In genomic region chr1:75251112-75251970, GRCm38 (mm10) we compare ENCODE assay signal across 9 mouse cellular contexts. TPM values are rescaled to one million over a fixed set of nuclear protein-coding genes. Genes with fewer than 3 reads are reported as not detected.
DNase-seq lines count a peak whose midpoint lies in the region; ATAC-seq lines count a peak whose summit lies in the region.
"Had no signal": no experiment of that assay in that cellular context is flagged by ENCODE, and none has a peak within 500 bp of the region (broad histone marks: within the 10 kb centered on the region; RNA-seq: fewer than 3 reads in every experiment).

No protein-coding gene starts in this region.

- 6% methylated on average over 22 of the region's 22 CpGs for WGBS in forebrain, embryonic 10.5 days

- peaks cover 18% of the 10 kb centered on the region for H3K27me3 ChIP-seq in forebrain, embryonic 10.5 days (ENCODE audit: poor library complexity, severe bottlenecking)

- peak overlapping the region; percentile 21; the same call in 1 of the 2 replicates for H3K27ac ChIP-seq in forebrain, embryonic 10.5 days

- intact Hi-C loops in heart, postnatal 25 days (cut with DNase I) = loop anchor here (5.0 kb wide), 2 partner anchors 66 to 304 kb away; partner anchors contain the start of gene Dnpep
- intact Hi-C loops in left cerebral cortex, postnatal 25 days (cut with DNase I) = no loop called here

- peak; percentile 65 for ATAC-seq in megakaryocyte-erythroid progenitor cell, adult 5-6 weeks (replicated peaks; ENCODE audit: low FRiP score, low TSS enrichment, poor library complexity, severe bottlenecking)

- no peaks in the 10 kb centered on the region for H3K36me3 ChIP-seq in forebrain, embryonic 10.5 days (replicated peaks)

- peak; percentile 92 for DNase-seq in ES-CJ7 (ENCODE audit: low read depth, low spot score)
- peak; percentile 69 for DNase-seq in c-Kit-positive CD71-negative TER-119-negative erythroid progenitor cells, embryonic 14.5 days (ENCODE audit: low read depth)
- DNase-seq in forebrain, embryonic 10.5 days (ENCODE audit: extremely low spot score, low spot score) = peak; percentile 82
- DNase-seq in heart, postnatal 25 days (ENCODE audit: low spot score) = peak; percentile 51
- DNase-seq in left cerebral cortex, postnatal 25 days (ENCODE audit: low spot score in 2 of 2) = peak; percentile 70 to 76
- peak; percentile 67 for DNase-seq in right cerebral cortex, postnatal 14 days
- DNase-seq in urinary bladder, postnatal 25 days (ENCODE audit: low spot score) = peak; percentile 76

- peaks cover 32% of the 10 kb centered on the region for H3K4me1 ChIP-seq in forebrain, embryonic 10.5 days

- no peaks in the 10 kb centered on the region for H3K9me3 ChIP-seq in forebrain, embryonic 10.5 days

- H3K4me3 ChIP-seq in forebrain, embryonic 10.5 days = peak overlapping the region; percentile 41

RNA-seq across cellular contexts. Expression of gene Ptprn, which starts 13.0 kb away (rescaled TPM):
- 1.5 and 1.6 TPM in 2 replicates for polyA plus RNA-seq in forebrain, embryonic 10.5 days (2016; fragmentation: Nextera tagmentation; extraction: Ambion mirVana)
- under 1 TPM; 0.86 to 0.92 TPM for total RNA-seq in heart, postnatal 25 days (2021)
- 100 to 1,000 TPM; 491 to 494 TPM for total RNA-seq in left cerebral cortex, postnatal 25 days (2021)
- total RNA-seq in megakaryocyte-erythroid progenitor cell, adult 5-6 weeks (2014; fragmentation: Nextera tagmentation) = 0.31 TPM in 1 of 2 replicates, not detected in the other
- total RNA-seq in megakaryocyte-erythroid progenitor cell, adult 5-6 weeks (2017) = 0.08 TPM in 1 of 2 replicates, not detected in the other

RNA-seq across cellular contexts. Expression of gene Dnajb2, which starts 15.1 kb away (rescaled TPM):
- polyA plus RNA-seq in forebrain, embryonic 10.5 days (2016; fragmentation: Nextera tagmentation; extraction: Ambion mirVana) = 28.0 and 28.6 TPM in 2 replicates
- 100 to 1,000 TPM in 1 of 2 experiments, 10 to 100 TPM in 1; 90.4 to 100 TPM for total RNA-seq in heart, postnatal 25 days (2021)
- total RNA-seq in left cerebral cortex, postnatal 25 days (2021) = 10 to 100 TPM; 86.2 to 91.0 TPM
- total RNA-seq in megakaryocyte-erythroid progenitor cell, adult 5-6 weeks (2014; fragmentation: Nextera tagmentation) = 15.2 and 18.3 TPM in 2 replicates
- 14.2 and 21.7 TPM in 2 replicates for total RNA-seq in megakaryocyte-erythroid progenitor cell, adult 5-6 weeks (2017)

RNA-seq across cellular contexts. Expression of gene A630095N17Rik, which starts 19.4 kb away (rescaled TPM):
- polyA plus RNA-seq in forebrain, embryonic 10.5 days (2016; fragmentation: Nextera tagmentation; extraction: Ambion mirVana) = not detected in 2 replicates
- not detected for total RNA-seq in heart, postnatal 25 days (2021)
- not detected for total RNA-seq in left cerebral cortex, postnatal 25 days (2021)
- total RNA-seq in megakaryocyte-erythroid progenitor cell, adult 5-6 weeks (2014; fragmentation: Nextera tagmentation) = not detected in 2 replicates
- not detected in 2 replicates for total RNA-seq in megakaryocyte-erythroid progenitor cell, adult 5-6 weeks (2017)
- polyA plus RNA-seq: large intestine, adult 2 months had no signal

RNA-seq across cellular contexts. Expression of gene Resp18, which starts 26.9 kb away (rescaled TPM):
- 2.6 and 3.4 TPM in 2 replicates for polyA plus RNA-seq in forebrain, embryonic 10.5 days (2016; fragmentation: Nextera tagmentation; extraction: Ambion mirVana)
- not detected for total RNA-seq in heart, postnatal 25 days (2021)
- total RNA-seq in left cerebral cortex, postnatal 25 days (2021) = 100 to 1,000 TPM; 115 to 126 TPM
- not detected in 2 replicates for total RNA-seq in megakaryocyte-erythroid progenitor cell, adult 5-6 weeks (2014; fragmentation: Nextera tagmentation)
- total RNA-seq in megakaryocyte-erythroid progenitor cell, adult 5-6 weeks (2017) = not detected in 2 replicates

RNA-seq across cellular contexts. Expression of gene Tuba4a, which starts 31.7 kb away (rescaled TPM):
- polyA plus RNA-seq in forebrain, embryonic 10.5 days (2016; fragmentation: Nextera tagmentation; extraction: Ambion mirVana) = 11.0 and 13.7 TPM in 2 replicates
- 1,000 to 10,000 TPM; 1,036 to 1,088 TPM for total RNA-seq in heart, postnatal 25 days (2021)
- 100 to 1,000 TPM; 682 to 699 TPM for total RNA-seq in left cerebral cortex, postnatal 25 days (2021)
- 232 and 276 TPM in 2 replicates for total RNA-seq in megakaryocyte-erythroid progenitor cell, adult 5-6 weeks (2014; fragmentation: Nextera tagmentation)
- total RNA-seq in megakaryocyte-erythroid progenitor cell, adult 5-6 weeks (2017) = 137 and 146 TPM in 2 replicates

Comparison
In these comparisons a context has a peak if more than half of its experiments do, and no peak if none do; other contexts are left out.
1. Peak in every context shown above with its lines: DNase-seq, ATAC-seq, H3K4me3 ChIP-seq and H3K27ac ChIP-seq.
2. RNA of gene Ptprn, which starts 13.0 kb away (total RNA-seq): 491 to 494 TPM in left cerebral cortex, postnatal 25 days; 0.86 to 0.92 TPM in heart, postnatal 25 days and 0.08 to 0.31 TPM in megakaryocyte-erythroid progenitor cell, adult 5-6 weeks; every median in the first group is over 100 times any median in the second.